Mouse (Mus musculus) G1E (cell line): ENCODE measurements around the gene Polr1e. TPM values are rescaled to one million over a fixed set of nuclear protein-coding genes. Genes with fewer than 3 reads are reported as not detected.

Source experiments
- ATAC-seq: 2 replicates; pipeline ENCODE4 v1.8.0; 2016; ENCODE audit warnings: mild to moderate bottlenecking; ENCODE audit not compliant: insufficient number of reproducible peaks, poor library complexity, low FRiP score, severe bottlenecking; ENCODE audit errors: extremely low read depth
- DNase-seq: peaks from one replicate; pipeline ENCODE4 v3.0.0; 2012; ENCODE audit warnings: low spot score
- H3K27me3 ChIP-seq: 2 replicates; pipeline ENCODE4 v1.6.1; 2012; ENCODE audit warnings: mild to moderate bottlenecking, low read length, inconsistent platforms; ENCODE audit not compliant: insufficient read depth
- H3K36me3 ChIP-seq: replicated peaks from 2 replicates; pipeline ENCODE3; 2012; ENCODE audit warnings: mild to moderate bottlenecking, inconsistent platforms
- H3K4me1 ChIP-seq: 2 replicates; pipeline ENCODE4 v1.6.1; 2012; ENCODE audit warnings: low read depth, low read length, inconsistent platforms, mixed read lengths; ENCODE audit not compliant: insufficient read depth
- H3K4me3 ChIP-seq: 2 replicates; pipeline ENCODE4 v1.5.1; 2012; ENCODE audit warnings: low read depth, mild to moderate bottlenecking, inconsistent platforms, low read length, moderate library complexity, mixed read lengths
- H3K9me3 ChIP-seq: replicated peaks from 2 replicates; pipeline ENCODE4 v1.6.1; 2012; ENCODE audit warnings: inconsistent platforms
- CTCF ChIP-seq: IDR thresholded peaks from 2 replicates; pipeline ENCODE4 v1.5.1; 2012; ENCODE audit warnings: low read depth, low read length, inconsistent platforms, mixed read lengths
- GATA1 ChIP-seq: IDR thresholded peaks from 2 replicates; pipeline ENCODE4 v1.6.1; 2012; ENCODE audit warnings: borderline replicate concordance, low read length, inconsistent platforms, mixed read lengths
- GATA2 ChIP-seq: IDR thresholded peaks from 2 replicates; pipeline ENCODE4 v1.6.1; 2012; ENCODE audit warnings: low read depth, low read length, inconsistent platforms, borderline replicate concordance
- POLR2AphosphoS5 ChIP-seq: IDR thresholded peaks from 2 replicates; pipeline ENCODE4 v1.6.1; 2012; ENCODE audit warnings: low read depth, low read length, inconsistent platforms; ENCODE audit not compliant: insufficient replicate concordance
- TAL1 ChIP-seq: conservative IDR thresholded peaks from 2 replicates; pipeline ENCODE4 v1.6.1; 2012; ENCODE audit warnings: low read depth, low read length, inconsistent platforms, mixed read lengths
- polyA plus RNA-seq: library from polyadenylated mRNA; stranded (reverse); fragments of >175 nt; gene quantifications from 2 replicates; pipeline ENCODE4 v1.2.3, GENCODE M21; 2012
- total RNA-seq, 2 experiments: library from RNA; stranded (forward) in 1 of 2; stranded (reverse) in 1 of 2; fragments of 200-1000 nt in 1 of 2; fragments of >200 nt in 1 of 2; fragmentation: Nextera tagmentation in 1 of 2; gene quantifications; 2 replicates each; pipeline ENCODE4 v1.2.3; 2014 to 2017

Polr1e gene
- total and polyA plus RNA-seq, 3 experiments: 9.2 to 31.7 (median 21.4) TPM

GRCm38 (mm10) chr4:45083487-45083886 lies 65.1 kb downstream of the Polr1e start:
- Histone ChIP-seq H3K4me3 (peak overlapping the region; percentile 81; the same call in 1 of the 2 replicates), H3K36me3 (peaks cover 11% of the 10 kb centered on the region), H3K27me3 (no peaks in the 10 kb centered on the region), H3K9me3 (no peaks in the 10 kb centered on the region), H3K4me1 (peaks cover 22% of the 10 kb centered on the region)
- TF ChIP-seq GATA2 (no peak), CTCF (no peak), TAL1 (no peak), POLR2AphosphoS5 (no peak), GATA1 (no peak)
- ATAC-seq (no peak), DNase-seq (no peak)

DNA sequence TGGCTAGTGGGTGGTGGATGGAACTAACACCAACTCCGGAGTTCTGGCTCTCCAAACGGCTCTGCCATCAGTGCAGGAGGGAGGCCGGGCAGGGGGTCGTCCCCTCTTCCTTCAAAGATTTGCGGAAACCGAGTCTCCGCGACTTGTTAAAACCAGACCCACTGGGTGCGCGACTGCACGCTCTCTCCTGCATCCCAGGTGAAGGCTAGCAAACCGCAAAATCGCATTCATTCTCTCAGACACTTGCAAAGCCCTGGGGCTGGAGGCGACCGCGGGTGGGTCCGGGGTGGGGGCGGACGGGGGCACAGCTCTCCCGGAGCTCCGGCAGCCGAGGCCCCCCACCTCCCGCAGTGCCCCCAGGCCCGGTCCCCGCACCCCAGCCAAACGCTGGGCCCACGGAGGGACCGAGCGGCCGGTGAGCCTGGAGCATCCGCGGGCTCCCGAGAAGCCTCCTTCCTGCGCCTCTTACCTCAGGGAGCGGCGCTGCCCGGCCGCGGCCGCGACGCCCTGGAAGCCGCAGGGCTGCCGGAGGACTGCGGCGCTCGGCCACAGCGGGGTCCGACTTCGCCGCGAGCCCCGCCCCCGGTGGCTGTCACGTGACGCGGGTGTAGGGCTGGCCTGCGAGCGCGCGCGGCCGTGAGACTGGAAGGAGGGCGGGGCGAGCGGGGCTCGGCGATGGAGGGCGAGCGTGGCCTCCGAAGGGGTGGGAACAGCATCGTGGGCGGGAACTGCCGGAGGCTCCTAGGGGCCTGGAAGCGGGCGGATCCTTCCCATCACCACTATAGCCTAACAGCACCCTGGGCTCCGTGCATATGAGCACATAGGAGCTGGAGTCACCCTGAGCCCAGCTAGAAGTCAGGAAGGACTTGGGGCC lies 65.9 kb downstream of the Polr1e start, which contains the start of gene Fbxo10:
Fbxo10 (minus strand) TSS at position 584 of the 874 bp plus-strand sequence.
- Histone ChIP-seq H3K27me3 (peaks cover under 1% of the 10 kb centered on the region; the same call in 1 of the 2 replicates), H3K4me3 (peak within 1 kb of the TSS; percentile 81), H3K9me3 (no peaks in the 10 kb centered on the region), H3K36me3 (peaks cover 7% of the 10 kb centered on the region), H3K4me1 (peaks cover 22% of the 10 kb centered on the region)
- DNase-seq (peak; percentile 97), ATAC-seq (peak; percentile 98)
- TF ChIP-seq POLR2AphosphoS5 (no peak), GATA2 (no peak), TAL1 (no peak), CTCF (no peak), GATA1 (no peak)

DNA sequence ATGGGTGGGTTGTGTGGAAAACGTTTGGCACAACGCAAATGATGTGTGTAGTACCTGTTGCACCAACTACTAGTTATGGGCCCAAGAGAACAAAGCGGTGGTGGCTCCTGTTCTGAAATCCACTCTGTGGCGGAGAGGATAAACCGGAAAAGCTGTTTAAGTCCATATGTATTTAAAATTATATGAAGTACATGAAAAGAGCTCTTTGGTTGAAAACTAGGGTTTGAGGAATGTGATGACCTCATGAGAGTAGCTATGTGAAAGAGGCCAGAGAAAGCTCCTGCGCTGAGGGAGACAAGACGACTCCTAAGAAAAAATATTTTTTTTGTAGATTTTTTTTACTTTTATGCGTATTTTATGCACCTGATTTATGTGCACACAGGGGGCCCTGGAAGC lies 66.5 kb downstream of the Polr1e start:
- no peak for TF ChIP-seq GATA1
- TF ChIP-seq CTCF: no peak
- no peak for TF ChIP-seq POLR2AphosphoS5
- no peak for TF ChIP-seq GATA2
- no peak for TF ChIP-seq TAL1
- no peak for ATAC-seq
- Histone ChIP-seq H3K36me3 (peaks cover 5% of the 10 kb centered on the region), H3K4me3 (peak overlapping the region; percentile 81), H3K27me3 (peaks cover 4% of the 10 kb centered on the region; the same call in 1 of the 2 replicates), H3K9me3 (no peaks in the 10 kb centered on the region), H3K4me1 (peaks cover 22% of the 10 kb centered on the region)
- DNase-seq: no peak

Other genes starting within 250 kb of the Polr1e start
- 25.2 and 32.4 TPM in 2 replicates for gene Grhpr, start 37.2 kb upstream of the Polr1e start, total RNA-seq (2014; fragmentation: Nextera tagmentation)
- gene Grhpr, start 37.2 kb upstream of the Polr1e start, total RNA-seq (2017): 30.5 and 33.2 TPM in 2 replicates
- gene Grhpr, start 37.2 kb upstream of the Polr1e start, polyA plus RNA-seq: 74.2 and 119 TPM in 2 replicates
- gene Zbtb5, start 6.2 kb upstream of the Polr1e start, total RNA-seq (2014; fragmentation: Nextera tagmentation): 9.7 and 10.9 TPM in 2 replicates
- gene Zbtb5, start 6.2 kb upstream of the Polr1e start, total RNA-seq (2017): 8.7 and 9.8 TPM in 2 replicates
- 2.3 and 2.6 TPM in 2 replicates for gene Zbtb5, start 6.2 kb upstream of the Polr1e start, polyA plus RNA-seq
- 5.1 and 5.3 TPM in 2 replicates for gene Fbxo10, start 66.0 kb downstream of the Polr1e start, total RNA-seq (2014; fragmentation: Nextera tagmentation)
- 4.3 and 4.5 TPM in 2 replicates for gene Fbxo10, start 66.0 kb downstream of the Polr1e start, total RNA-seq (2017)
- 3.1 and 3.3 TPM in 2 replicates for gene Fbxo10, start 66.0 kb downstream of the Polr1e start, polyA plus RNA-seq
- 106 and 135 TPM in 2 replicates for gene Tomm5, start 89.5 kb downstream of the Polr1e start, total RNA-seq (2014; fragmentation: Nextera tagmentation)
- gene Tomm5, start 89.5 kb downstream of the Polr1e start, total RNA-seq (2017): 291 and 355 TPM in 2 replicates
- gene Tomm5, start 89.5 kb downstream of the Polr1e start, polyA plus RNA-seq: 127 and 156 TPM in 2 replicates
- 20.8 and 30.5 TPM in 2 replicates for gene Frmpd1, start 166.3 kb downstream of the Polr1e start, total RNA-seq (2014; fragmentation: Nextera tagmentation)
- gene Frmpd1, start 166.3 kb downstream of the Polr1e start, total RNA-seq (2017): 22.5 and 23.2 TPM in 2 replicates
- 8.3 and 9.2 TPM in 2 replicates for gene Frmpd1, start 166.3 kb downstream of the Polr1e start, polyA plus RNA-seq